Mouse (Mus musculus): ENCODE results near the gene Rpusd3.

Rpusd3 gene

DNA sequence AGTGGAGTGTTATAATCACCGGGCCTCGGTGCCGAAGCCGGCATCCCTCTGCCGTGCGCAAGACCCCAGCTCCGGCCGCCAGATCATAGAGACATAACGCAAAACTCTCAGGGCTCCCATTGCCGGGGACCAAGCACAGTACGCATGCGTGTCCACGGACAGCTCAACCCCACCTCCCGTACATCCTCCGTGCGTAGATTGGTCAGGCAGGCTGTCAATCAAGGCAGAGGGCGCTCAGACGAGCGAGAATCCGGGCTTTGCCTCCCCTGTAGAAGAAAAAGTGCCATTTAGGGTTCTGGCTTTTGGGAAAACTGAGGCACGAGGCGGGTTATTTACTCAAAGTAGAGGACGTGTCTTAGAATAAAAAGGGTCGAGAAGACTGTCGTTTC lies at the start of gene Rpusd3:
Gene Rpusd3, minus strand, starts transcription at position 142 of the 389 bp plus-strand sequence.
- peak; percentile 98 to 99 for DNase-seq (ENCODE audit: inconsistent age in 2 of 2, low spot score in 1 of 2)

DNA sequence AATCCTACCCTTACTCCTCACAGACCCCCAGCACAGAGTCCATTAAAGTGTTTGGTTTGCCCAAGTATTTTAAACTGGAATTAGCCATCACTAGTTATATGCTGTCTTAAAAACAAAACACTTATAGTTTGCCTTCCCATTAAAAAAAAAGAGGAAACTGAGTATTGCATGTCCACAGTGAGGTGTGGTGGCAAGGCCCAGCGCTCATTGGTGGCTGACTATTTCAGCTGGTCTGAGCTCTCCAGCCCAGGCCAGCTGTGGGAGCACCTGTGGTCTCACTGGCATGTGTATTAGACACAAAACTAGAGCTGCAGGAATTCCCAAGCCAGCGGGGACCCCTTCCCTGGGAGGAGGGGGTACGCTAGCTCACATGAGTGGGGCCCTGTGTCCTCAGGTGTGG lies 49.4 kb upstream of the Rpusd3 start:
- DNase-seq (ENCODE audit: inconsistent age in 2 of 2, low spot score in 1 of 2), result no peak

DNA sequence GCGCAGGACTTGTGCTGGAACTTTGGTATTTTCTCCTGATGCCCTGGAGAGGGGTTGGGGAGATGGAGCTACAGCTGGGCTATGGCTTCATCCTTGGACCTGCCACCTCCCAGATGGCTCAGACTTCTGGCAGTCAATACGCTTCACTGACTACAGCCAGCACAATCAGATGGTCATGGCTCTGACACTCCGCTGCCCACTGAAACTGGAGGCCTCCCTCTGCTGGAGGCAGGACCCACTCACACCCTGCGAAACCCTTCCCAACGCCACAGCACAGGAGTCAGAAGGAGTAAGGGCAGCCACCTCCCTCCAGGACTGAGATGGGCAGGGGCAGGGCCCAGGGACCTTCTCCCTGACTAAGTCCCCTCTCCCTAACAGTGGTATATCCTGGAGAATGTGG lies 46.5 kb upstream of the Rpusd3 start:
- DNase-seq (ENCODE audit: inconsistent age in 2 of 2, low spot score in 1 of 2), result no peak

DNA sequence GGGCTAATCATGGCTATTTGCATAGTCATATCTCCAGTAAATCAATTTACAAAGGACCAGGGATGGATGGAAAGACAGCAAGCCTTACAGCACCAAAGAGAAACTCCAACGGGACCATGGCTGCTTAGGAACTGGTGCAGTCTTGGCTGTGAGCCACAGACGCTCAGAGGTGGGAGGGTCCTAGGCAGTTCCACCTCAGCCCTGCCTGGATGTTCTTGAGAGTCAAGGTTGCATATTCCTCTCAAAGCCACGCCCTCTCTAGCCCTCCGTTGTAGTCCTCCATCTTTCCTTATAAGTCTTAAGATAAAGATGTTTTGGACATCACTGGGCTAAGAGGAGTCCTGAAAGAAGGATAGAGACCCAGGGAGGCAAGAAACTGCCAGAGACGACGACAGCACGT lies 44.9 kb upstream of the Rpusd3 start:
- DNase-seq (ENCODE audit: inconsistent age in 2 of 2, low spot score in 1 of 2), result no peak

DNA sequence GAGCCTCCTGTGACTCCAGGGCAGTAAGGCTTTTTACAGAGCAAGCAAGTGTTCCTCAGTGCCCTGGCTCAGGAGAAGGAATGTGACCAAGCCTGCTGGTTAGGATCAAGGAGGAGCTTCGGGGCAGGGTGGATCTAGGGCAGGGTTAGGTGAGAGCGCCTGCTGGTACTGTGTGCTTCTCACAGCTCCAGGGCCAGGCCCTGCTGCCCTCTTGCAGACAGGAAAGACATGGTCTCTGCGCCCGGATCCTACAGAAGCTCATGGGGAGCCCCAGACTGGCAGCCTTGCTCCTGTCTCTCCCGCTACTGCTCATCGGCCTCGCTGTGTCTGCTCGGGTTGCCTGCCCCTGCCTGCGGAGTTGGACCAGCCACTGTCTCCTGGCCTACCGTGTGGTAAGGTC lies 39.5 kb upstream of the Rpusd3 start:
- DNase-seq (ENCODE audit: inconsistent age in 2 of 2, low spot score in 1 of 2), result no peak

DNA sequence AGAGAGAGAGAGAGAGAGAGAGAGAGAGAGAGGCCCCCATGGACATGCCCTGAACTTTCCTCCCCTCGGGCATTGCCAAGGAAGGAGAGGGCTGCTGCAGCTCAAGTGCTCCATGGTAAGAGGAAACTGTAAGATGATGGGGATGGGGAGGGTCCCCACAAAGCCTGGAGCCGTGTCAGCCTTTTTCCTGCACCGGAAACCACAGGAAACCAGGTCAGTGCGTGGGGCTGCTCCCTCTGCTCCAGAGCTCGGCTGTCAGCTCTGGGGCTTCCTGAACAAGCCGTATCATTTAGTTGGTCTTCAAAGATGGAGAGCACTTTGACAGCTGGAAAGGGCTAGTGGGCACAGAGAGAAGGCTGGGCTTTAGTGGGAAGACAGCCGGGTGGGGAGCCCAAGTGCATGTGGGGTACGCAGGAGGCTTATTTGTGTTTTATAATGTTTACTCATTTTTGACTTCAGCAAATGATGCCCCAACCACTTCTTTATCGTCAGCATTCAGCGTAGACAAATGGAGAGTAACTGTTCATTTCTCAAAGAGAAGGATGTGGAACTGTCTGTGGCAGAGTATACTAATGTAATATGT lies 38.9 kb upstream of the Rpusd3 start, which contains the start of gene Il17re:
Gene Il17re, plus strand, starts transcription at position 533 of the 583 bp plus-strand sequence.
- DNase-seq (ENCODE audit: inconsistent age in 2 of 2, low spot score in 1 of 2), result no peak

DNA sequence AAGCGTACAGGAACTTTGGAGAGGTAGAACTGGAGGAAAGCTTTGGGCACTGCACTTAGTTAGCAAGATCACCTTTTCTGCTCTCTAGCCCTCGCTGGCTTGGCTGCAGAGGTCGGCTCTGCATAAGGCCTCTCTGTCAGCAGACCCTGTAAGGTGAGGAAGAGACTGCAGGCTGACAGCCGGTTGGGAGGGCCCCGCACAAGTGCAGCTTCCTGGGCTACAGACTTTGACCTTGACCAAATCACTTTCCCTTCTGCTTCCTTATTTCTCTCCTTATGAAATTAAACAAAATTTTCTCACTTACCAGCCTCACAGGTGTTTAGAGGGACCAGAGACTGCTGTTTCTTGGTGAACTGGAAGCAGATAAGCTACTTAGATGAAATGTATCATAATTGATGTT lies 35.9 kb upstream of the Rpusd3 start:
- DNase-seq (ENCODE audit: inconsistent age in 2 of 2, low spot score in 1 of 2), result no peak

DNA sequence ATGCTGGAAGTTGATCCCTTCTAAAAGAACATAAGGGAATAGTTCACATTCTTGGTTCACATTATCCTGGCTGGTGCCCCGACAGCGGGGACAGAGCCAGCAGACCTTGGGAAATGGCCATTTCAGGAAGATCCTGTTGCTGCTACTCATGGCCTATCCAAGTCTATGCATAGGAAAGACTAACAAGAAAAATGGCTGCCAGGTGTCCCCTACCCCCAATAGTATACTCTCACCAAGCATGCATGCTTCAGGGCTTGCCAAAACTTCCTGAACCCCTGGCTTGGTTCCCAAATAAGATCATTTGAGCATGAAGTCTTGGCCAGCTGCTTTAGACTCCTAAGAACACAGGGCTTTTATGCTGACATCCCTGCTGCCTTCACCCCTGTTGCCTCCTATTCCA lies 32.7 kb upstream of the Rpusd3 start:
- DNase-seq (ENCODE audit: inconsistent age in 2 of 2, low spot score in 1 of 2), result no peak

DNA sequence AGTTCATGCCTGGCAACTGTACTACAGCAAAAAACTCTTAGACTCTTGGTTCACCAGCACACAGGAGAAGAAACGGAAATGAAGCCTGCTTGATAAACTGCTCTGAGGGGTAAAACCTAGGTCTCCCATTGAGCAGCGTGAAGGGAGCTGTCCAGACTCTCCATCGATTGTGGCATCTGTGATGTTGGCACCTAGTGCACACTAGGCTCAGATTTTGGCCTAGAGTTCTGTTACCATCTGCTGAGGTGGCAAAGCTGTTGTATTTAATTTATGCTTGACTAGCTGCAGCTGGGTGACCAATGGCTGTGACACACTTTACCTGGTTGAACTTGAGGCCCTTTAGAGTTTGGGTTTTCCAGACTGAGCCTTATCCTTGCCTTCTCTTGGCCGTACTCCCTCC lies 28.5 kb upstream of the Rpusd3 start:
- DNase-seq (ENCODE audit: inconsistent age in 2 of 2, low spot score in 1 of 2), result no peak

DNA sequence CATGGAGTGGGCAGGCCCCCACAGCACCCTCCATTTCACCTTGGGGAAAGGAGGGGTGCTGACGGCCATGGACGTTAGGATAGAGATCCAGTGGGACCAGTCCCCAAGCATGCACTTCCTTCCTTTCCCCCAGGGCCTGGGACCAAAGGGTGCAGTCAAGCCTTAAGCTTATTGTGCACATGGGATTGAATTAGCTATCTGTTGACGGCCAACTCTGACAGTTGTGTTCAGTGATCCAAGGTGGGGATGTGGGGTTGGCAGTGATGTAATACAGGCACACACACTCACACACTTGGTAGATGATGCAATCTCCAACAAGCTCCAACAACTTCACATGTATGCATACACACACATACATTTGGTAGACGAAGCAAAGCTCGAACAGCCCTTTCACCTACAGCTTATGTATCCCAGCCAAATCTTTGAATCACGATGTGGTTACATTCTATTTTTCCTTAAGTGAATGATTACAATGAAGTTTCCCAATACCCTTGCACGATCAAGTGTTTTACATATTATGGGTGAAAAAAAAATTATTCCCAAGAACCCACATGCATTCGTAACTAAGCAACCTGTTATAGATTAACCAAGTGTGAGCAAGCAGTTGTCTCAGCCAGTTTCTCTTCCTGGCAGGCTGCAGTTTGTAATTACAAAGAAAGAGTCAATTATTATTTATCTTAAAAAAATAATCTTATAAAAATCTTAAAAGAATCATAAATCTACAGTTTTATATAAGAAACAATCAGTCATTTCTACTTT lies 25.2 kb upstream of the Rpusd3 start:
- DNase-seq (ENCODE audit: inconsistent age in 2 of 2, low spot score in 1 of 2), result no peak

DNA sequence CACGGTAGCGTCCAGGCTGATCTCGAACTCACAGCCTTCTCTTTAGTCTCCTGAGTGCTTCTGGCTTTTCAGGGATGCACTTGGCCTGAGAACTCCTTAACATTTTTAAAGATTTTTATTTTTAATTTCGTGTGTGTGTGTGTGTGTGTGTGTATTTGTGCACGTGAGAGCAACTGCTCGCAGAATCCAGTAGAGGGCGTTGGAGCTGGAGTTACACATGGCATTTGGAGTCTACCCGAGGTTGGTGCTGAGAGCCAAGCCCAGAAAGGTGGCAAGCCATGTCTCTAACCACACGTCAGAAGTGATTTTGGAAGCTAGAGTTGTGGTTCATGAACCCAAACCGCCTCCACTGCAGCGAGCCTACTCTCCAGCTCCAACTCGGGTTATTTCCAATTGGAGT lies 24.0 kb upstream of the Rpusd3 start:
- peak in 1 of 2 experiments; percentile 40 for DNase-seq (ENCODE audit: inconsistent age in 2 of 2, low spot score in 1 of 2)

DNA sequence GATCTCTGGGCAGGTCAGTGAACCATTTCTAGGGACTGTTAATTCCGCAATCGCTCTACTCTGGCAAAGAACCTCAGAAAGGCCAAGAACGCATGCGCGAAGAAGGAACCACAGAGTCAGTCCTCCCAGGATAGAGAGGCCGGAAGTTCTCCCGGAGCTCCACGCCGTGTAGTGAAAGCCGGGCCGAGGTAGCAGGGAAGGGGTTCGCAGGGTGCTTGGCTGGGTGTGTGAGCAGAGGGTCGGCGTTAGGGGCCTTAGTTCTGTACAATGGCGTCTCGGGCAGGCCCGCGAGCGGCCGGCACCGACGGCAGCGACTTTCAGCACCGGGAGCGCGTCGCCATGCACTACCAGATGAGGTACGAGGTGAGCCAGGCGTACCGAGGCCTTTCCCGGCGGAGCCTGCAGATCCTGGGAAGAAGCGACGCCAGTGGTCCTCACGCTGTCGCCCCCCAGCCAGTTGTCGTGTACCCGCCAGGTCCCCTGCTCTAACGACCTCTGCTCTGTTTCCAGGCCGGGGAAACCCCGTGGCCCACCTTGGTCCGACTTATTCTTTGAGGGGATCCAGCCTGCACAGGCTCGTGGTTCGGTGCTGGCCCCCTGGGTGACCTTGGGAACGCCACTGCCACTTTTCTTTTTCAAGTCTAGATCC lies 23.4 kb upstream of the Rpusd3 start, which contains the start of gene Jagn1:
Gene Jagn1, plus strand, starts transcription at position 128 of the 649 bp plus-strand sequence.
- DNase-seq (ENCODE audit: inconsistent age in 2 of 2, low spot score in 1 of 2), result peak; percentile 92 to 98

DNA sequence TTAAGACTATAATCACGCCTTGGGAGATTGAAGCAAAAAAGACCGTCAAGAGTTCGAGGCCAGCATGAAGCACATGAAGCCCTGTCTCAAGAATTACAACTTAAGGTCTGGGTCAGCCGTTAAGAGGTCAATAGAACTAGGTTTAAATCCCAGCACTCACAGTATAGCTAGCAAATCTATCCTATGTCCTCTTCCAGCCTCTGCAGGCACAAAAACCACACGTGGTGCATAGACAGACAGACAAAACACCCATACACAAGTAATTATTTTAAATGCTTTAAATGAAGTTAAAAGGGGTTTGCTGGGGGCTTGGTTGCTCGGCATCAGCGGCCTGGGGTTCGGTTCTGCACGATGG lies 22.9 kb upstream of the Rpusd3 start:
- no peak for DNase-seq (ENCODE audit: inconsistent age in 2 of 2, low spot score in 1 of 2)

DNA sequence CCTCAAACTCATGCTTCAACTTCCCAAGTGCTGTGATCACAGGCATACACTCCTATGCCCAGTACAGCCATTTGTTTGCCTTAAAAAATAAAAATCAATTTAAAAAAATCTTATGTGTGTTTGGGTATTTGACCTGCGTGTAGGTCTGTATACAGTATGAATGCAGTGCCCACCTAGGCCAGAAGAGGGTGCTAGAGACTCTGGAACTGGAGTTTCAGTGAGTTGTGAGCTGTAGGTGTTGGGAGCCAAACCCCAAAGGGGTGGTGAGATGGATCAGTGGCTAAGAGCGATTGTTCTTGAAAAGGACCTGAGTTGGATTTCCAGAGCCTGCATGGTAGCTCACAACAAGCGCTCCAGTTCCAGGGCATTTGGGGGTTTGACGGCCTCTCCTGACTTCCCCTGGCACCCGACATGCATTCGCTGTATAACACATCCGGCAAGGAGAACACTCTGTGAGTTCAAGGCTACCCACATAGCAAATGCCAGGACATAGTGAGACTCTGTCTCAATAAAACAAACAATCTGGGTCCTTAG lies 22.1 kb upstream of the Rpusd3 start:
- DNase-seq (ENCODE audit: inconsistent age in 2 of 2, low spot score in 1 of 2), result peak; percentile 71 to 93

DNA sequence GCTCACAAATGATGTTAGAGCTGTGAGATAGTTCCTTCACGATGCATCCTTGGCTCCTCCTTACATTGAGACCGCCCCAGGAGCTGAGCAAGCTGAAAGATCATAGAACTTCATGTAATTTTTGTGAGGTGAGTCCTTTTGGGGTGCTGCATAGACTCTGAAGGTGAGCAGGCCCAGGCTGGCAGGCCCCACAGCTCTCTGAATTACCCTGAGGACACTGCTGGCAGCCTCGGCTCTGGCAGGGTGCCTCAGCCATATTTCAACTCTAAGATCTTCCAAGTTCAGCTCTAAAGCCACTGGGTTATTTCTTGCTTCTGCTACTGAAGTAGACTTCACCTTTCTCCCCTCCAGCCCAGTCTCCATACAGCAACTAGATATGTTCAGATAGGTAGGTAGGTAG lies 21.5 kb upstream of the Rpusd3 start:
- peak; percentile 14 to 64 for DNase-seq (ENCODE audit: inconsistent age in 2 of 2, low spot score in 1 of 2)

DNA sequence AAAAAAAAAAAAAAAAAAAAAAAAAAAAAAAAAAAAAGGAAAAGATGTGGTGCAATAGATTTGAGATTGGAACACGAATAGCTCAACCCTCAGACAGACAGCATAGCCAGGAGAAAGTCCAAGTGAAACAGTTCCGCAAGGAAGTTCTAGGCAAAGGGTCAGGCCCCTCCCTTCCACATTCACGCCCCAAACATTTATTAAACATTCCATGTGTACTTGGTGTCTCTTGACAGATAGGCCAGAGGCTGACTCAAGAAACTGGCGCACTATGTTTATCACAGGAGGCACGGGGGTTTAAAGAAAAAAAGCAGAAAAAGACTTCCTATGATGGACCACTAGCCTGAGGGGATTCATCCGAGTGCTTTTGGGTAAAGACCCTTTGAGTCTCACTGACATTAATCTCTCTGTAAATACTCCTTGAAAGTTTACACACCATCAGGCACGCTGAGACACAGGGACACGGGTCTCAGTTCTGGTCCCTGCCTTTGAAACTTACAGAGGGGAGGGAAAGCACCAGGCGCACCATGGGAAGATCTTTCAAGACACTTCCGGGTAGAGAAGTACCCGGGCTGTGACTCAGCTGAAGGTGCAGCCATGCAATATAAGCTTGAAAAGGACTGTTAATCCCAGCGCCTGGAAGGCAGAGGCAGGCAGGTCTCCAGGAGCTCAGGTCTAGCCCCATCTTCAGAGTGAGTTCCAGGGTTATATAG lies 19.7 kb upstream of the Rpusd3 start:
- DNase-seq (ENCODE audit: inconsistent age in 2 of 2, low spot score in 1 of 2), result peak in 1 of 2 experiments; percentile 57

DNA sequence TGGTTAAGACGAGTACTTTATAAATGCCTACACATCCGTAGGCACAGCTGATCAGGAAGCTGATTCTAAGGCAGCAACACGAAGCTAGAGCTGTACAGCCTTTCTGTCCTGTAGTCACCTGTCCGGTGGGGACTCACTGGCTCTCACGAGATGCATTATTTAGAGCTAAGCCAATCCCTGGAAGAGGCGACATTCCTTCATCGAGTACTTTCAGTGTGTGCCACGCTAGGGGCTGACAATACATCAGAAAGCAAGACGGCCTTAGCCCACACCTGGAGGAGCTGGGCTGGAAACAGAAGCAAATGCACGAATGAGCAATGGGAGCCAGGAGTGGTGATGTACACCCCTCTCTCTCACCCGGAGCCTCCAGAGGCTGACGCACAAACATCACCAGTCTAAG lies 18.0 kb upstream of the Rpusd3 start:
- DNase-seq (ENCODE audit: inconsistent age in 2 of 2, low spot score in 1 of 2), result no peak

DNA sequence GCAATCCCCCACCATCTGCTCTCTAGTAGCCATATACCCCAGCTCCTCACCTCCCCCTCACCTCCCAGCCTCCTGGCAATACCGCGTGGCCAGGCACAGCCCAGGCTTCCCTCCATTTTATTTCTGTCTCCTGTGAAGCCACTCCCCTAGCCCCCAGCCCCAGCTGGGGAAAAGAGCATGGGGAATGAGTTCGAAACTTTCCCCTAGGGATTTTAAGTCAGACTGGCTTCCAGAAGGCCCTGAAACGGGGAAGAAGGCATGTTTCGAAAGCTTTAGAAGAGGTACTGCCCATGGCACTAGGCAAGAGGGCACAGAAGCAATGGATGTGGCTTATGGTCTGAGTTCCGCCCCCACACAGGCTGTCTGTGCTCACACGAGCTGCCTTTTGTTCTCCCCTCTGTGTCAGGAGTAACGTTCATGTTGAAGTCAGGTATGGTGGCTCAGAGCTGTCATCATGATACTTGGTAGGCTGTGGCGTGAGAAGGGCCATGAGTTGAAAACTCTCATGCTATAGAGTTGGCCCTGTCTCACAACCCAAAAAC lies 16.6 kb upstream of the Rpusd3 start, which contains the start of gene Cidec:
Gene Cidec, minus strand, starts transcription at position 97 of the 542 bp plus-strand sequence.
- peak in 1 of 2 experiments; percentile 51 for DNase-seq (ENCODE audit: inconsistent age in 2 of 2, low spot score in 1 of 2)

DNA sequence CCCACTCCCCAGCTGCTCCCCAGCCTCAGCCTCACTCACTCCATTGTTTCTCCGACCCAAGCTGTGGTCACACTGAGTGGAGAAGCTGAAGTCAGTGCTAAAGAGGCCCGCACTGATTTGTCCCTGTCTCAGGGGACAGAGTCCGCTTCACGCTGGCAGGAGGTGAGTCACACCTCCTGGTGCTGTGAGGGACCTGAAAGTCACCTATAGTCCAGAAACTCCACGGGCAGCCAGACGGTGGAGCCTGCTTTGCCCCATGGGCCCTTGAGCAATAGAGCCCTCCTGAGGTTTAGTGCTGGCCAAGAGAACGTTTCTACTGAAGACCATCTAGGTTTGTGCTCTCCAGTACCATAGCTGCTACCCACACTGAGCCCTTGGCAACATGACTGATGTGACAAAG lies 15.6 kb upstream of the Rpusd3 start:
- DNase-seq (ENCODE audit: inconsistent age in 2 of 2, low spot score in 1 of 2), result peak in 1 of 2 experiments; percentile 54

DNA sequence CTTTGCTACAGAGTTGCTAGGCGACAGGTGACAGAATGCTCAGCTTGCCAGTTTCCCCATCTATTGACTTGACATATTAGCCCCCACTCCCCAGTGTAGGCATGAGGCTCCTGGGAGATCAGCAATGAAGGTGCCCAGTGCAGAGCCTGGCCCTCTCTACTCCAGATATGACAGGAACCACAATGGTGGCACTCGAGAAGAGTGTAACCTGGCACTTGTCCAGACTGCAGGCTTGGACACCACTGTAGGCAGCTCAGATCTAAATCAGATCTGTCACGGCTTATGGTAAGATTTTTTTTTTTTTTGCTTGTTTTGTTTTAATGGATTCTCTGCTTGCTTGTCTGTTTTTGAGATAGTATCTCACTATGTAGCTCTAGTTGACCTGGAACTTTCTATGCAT lies 14.5 kb upstream of the Rpusd3 start:
- DNase-seq (ENCODE audit: inconsistent age in 2 of 2, low spot score in 1 of 2), result no peak

DNA sequence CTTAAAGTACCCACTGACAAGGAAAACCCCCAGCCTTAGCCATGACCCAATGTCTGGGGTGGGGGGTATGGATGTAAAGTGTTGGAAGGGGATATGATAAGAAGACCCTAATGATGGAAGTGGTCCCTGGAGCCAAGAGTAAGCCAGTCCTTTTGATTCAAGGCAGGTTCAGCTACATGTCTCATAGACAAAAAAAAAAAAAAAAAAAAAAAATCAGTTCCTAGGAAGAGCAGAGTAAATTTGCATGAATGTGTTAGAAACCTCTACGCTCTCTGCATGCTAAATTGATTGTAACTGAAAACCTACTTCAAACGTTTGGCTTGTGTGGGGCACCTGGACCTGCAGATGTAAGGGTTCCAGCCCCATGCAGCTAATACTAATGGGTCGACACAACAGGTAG lies 12.7 kb upstream of the Rpusd3 start:
- DNase-seq (ENCODE audit: inconsistent age in 2 of 2, low spot score in 1 of 2), result no peak

All from adrenal gland, adult (tissue).